Mouse (Mus musculus) gastrocnemius, postnatal 36 days (tissue): ENCODE measurements around the gene Actr2. TPM values are rescaled to one million over a fixed set of nuclear protein-coding genes. Genes with fewer than 3 reads are reported as not detected.
"Not testable (repeated sequence)": the region's sequence is repeated elsewhere in the genome, so short reads cannot be mapped to it uniquely, and the experiment has no call there.

Experiments
- DNase-seq, 2 experiments: peaks; one replicate each; pipeline ENCODE4 v3.0.0; 2022
- intact Hi-C: fragments of 180-260 bp; cut with DNase I; formaldehyde crosslinking; loops from one replicate; pipeline ENCODE4 v1.15.1; 2025
- total RNA-seq, 2 experiments: library from RNA; stranded (reverse); gene quantifications; 2 replicates each; pipeline ENCODE4 v1.2.3; 2021

The Actr2 gene
- total RNA-seq, 2 experiments from 2014 or later, result 31.1 to 34.0 TPM

- intact Hi-C loops, result loop anchor here (10.0 kb wide), 1 partner anchor 68 kb away; no protein-coding TSS in a partner anchor
- DNase-seq, result no peak
Observed at GRCm38 (mm10) chr11:20126673-20127516, 14.2 kb upstream of the Actr2 start.

DNA sequence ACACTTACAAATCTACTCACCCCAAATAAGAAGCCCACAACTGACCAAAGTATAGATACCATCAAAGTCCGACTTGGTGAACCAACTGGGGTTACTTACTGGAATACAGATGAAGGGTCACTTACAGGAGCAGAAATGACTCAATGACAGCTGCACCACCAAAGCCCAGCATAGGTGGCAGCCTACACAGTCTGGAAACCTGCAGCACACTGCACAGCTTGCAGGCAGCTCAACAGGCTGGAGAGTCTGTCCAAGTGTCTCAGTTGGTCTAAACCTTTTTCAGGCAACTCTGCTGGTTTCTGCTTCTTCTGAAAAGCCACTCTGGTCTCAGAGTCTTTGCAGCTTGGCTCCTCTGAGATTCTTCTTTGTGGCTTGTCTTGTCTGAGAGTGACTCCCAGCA, 12.7 kb upstream of the Actr2 start:
- no peak for DNase-seq
- intact Hi-C loops, result loop anchor here (10.0 kb wide), 1 partner anchor 69 kb away; no protein-coding TSS in a partner anchor

- intact Hi-C loops, result no loop called here
- no peak for DNase-seq
Observed at GRCm38 (mm10) chr11:20116701-20117100, 4.0 kb upstream of the Actr2 start.

GRCm38 (mm10) chr11:20116030-20116551, 3.4 kb upstream of the Actr2 start:
- intact Hi-C loops, result no loop called here
- no peak for DNase-seq

GRCm38 (mm10) chr11:20112006-20112740, 540 bp downstream of the Actr2 start:
- intact Hi-C loops, result loop anchor here (5.0 kb wide), 1 partner anchor 630 kb away; the partner anchor contains the start of gene Aftph
- DNase-seq, result peak; percentile 69 to 74

DNA sequence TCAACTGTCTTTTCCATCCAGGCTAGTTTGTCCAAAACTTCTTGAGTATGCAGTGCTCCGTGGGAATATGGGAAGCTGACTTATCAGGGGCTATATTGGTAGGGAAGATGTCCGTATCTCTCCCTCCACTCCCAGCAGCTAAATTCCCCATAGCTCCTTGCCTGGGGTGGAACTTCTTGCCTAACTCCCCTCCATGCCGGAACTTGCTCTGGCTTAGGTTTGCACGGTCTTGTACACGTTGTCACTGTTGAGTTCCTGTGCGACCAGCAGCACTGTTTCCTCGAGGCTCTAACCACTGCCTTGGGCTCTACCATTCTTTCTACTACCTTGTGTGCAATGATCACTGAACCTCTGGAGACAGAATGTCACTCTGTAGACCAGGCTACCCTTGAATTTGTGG, 4.6 kb downstream of the Actr2 start:
- intact Hi-C loops, result no loop called here
- no peak for DNase-seq

DNA sequence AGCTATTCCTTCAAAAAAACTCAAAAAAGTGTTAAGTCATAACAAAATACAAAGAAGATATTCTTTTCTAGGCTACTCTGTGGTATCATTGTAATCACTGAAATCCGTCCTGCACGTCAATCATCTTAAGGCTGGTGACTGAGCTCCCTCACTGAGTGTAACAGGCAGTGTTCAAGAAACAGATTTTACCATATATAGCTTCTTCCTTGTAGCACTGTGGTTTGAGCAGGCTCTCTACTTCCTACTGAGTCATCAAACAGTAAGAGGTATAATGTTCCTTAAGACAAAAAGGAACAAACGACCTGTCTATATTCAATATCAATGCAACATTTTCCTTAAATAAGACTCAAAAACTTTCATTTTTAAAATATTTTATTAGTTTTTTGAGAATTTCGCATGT, 5.0 kb downstream of the Actr2 start:
- DNase-seq, result no peak
- intact Hi-C loops, result no loop called here

DNA sequence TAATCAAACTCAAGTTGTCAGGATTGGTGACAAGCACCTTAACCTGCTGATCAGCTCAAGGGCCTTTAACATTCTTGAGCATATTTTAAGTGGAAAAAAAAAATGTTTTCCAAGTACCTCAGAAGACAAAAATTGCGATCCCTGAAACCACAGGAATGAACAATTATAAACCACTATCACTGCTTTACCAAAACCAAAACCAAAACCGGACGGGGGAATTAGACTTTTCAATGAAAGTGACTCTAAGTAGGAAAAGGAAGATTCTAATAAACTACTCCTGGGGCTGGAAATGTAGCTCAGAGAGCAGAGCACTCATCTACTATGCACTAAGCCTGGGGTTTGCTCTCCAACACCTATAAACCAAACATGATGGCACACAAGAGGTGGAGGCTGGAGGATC, 5.8 kb downstream of the Actr2 start:
- intact Hi-C loops, result no loop called here
- no peak for DNase-seq

GRCm38 (mm10) chr11:20103949-20104348, 8.8 kb downstream of the Actr2 start:
- intact Hi-C loops, result no loop called here
- no peak for DNase-seq

DNA sequence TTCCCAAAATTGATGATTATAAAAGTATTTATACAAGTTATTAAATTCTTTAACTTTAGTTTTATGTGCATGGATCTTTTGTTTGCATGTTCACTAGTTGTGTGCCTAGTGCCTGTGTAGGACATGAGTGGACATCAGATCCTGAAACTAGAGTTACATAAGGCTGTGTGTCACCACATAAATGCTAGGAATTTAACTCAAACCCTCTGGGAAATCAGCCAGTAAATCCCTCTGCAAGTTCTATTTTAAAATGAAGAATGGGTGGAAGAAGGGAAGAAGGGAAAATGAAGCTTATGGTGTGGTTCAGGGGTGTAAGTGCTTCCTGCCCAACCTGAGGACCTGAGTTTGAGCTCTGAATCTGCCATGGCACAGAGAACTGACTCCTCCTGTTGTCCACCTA, 26.4 kb downstream of the Actr2 start:
- intact Hi-C loops, result no loop called here
- no peak for DNase-seq

DNA sequence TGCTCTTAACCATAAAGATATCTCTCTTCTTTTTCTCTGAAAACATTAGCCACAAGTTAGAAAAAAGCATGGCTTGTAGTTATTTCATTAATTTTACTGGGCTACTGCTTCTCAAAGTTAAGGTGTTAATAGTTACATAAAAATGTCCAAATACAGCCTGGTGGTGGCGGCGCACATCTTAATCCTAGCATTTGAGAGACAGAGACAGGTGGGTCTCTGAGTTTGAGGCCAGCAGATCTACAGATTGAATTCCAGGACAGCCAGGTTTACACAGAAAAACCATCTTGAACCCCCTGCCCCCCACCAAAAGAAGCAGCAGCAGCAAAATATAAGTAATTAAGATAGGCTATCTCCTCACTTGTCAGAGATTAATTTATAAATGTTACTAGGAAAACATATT, 27.1 kb downstream of the Actr2 start:
- DNase-seq, result no peak
- intact Hi-C loops, result no loop called here

- no peak for DNase-seq
- intact Hi-C loops, result no loop called here
Observed at GRCm38 (mm10) chr11:20075415-20075814, 37.3 kb downstream of the Actr2 start.

- DNase-seq, result no peak
Observed at GRCm38 (mm10) chr11:20072826-20073225, 39.9 kb downstream of the Actr2 start.

DNA sequence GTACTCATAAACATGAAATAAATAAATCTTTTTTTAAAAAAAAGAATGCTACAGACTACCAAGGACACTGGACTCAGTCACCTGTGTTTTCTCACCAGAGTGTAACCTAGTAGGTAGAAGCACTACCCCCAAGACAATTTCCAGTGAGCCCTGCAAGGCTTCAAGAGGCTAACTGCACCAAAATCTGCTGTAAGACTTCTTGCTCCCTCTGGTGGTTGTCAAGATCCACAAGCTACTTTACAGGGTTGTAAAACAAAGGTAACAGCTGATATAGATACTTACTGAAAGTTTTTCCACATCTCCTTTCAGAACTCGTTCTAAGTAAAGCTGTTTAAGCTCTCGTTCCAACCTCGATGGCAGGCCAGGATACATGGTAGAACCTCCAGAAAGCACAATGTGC, 40.5 kb downstream of the Actr2 start:
- intact Hi-C loops, result no loop called here
- no peak for DNase-seq

More at GRCm38 (mm10) chr11:20072826-20073225, 39.9 kb downstream of the Actr2 start:
- intact Hi-C loops, result no loop called here

DNA sequence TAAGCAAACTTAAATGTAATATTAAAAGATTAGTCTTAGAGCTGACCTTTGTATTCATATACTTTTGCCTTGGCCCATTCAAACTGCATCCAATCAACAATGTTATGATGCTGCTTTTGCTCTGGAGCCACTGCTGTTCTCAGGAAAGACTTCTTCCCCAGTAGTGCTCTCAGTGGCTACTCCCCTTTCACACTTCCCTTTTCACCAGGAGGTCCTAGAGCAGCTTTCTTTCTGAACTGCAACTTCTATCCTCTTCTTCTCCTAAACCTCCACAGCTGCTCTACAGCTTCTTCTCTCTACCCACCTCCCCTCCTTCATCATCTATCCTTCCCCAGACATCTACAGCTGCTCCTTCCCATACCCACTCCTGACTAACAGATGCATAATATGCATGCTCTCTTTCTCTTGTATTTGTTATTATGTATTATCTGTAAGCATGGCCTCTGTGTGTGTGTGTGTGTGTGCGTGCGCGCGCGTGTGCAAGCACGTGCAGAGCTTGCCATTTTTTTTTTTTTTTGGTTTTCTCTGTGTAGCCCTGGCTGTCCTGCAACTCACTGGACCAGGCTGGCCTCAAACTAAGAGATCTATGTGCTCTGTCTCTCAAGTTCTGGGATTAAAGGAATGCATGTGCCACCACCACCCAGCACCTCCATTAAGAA, 44.2 kb downstream of the Actr2 start:
- no peak for DNase-seq

GRCm38 (mm10) chr11:20067521-20067920, 45.2 kb downstream of the Actr2 start:
- intact Hi-C loops, result loop anchor here (5.0 kb wide), 1 partner anchor 235 kb away; no protein-coding TSS in a partner anchor
- no peak for DNase-seq

More for the DNA sequence above, 44.2 kb downstream of the Actr2 start:
- intact Hi-C loops, result loop anchor here (5.0 kb wide), 1 partner anchor 236 kb away; no protein-coding TSS in a partner anchor

- intact Hi-C loops, result loop anchor here (5.0 kb wide), 1 partner anchor 234 kb away; no protein-coding TSS in a partner anchor
- no peak for DNase-seq
Observed at GRCm38 (mm10) chr11:20066106-20066505, 46.6 kb downstream of the Actr2 start.

GRCm38 (mm10) chr11:20064926-20065325, 47.8 kb downstream of the Actr2 start:
- DNase-seq, result no peak
- intact Hi-C loops, result loop anchor here (5.0 kb wide), 1 partner anchor 233 kb away; no protein-coding TSS in a partner anchor

GRCm38 (mm10) chr11:20064086-20064485, 48.6 kb downstream of the Actr2 start:
- intact Hi-C loops, DNase-seq: not testable (repeated sequence)

- intact Hi-C loops, DNase-seq: not testable (repeated sequence)
Observed at GRCm38 (mm10) chr11:20062801-20063200, 49.9 kb downstream of the Actr2 start.
